Mouse (Mus musculus) kidney, adult 2 months (tissue): ENCODE measurements around the gene Ccdc142. TPM values are rescaled to one million over a fixed set of nuclear protein-coding genes. Genes with fewer than 3 reads are reported as not detected.
A peak's percentile ranks its signal among the peaks of the same experiment; 100 is the strongest.

Experiments
- DNase-seq: peaks from one replicate; pipeline ENCODE4 v3.0.0; 2021
- H3K27ac ChIP-seq: fragments of 200-500 bp; 2 replicates; pipeline ENCODE4 v1.5.1; 2012; ENCODE audit warnings: low read depth, low read length, control low read depth, inconsistent platforms; ENCODE audit not compliant: insufficient read depth
- H3K27me3 ChIP-seq: fragments of 200-500 bp; replicated peaks from 2 replicates; pipeline ENCODE4 v1.6.1; 2012; ENCODE audit warnings: mild to moderate bottlenecking, moderate library complexity, low read length, inconsistent platforms; ENCODE audit not compliant: control insufficient read depth, insufficient read depth
- H3K36me3 ChIP-seq: fragments of 200-500 bp; 2 replicates; pipeline ENCODE4 v1.6.1; 2012; ENCODE audit warnings: mild to moderate bottlenecking, moderate library complexity, low read length, inconsistent platforms; ENCODE audit not compliant: control insufficient read depth, insufficient read depth
- H3K4me1 ChIP-seq: fragments of 200-500 bp; 2 replicates; pipeline ENCODE4 v1.6.1; 2011; ENCODE audit warnings: low read length; ENCODE audit not compliant: control insufficient read depth, insufficient read depth
- H3K4me3 ChIP-seq: fragments of 200-500 bp; 2 replicates; pipeline ENCODE4 v1.5.1; 2011; ENCODE audit warnings: mild to moderate bottlenecking, low read depth, low read length, control low read depth; ENCODE audit not compliant: insufficient read depth
- CTCF ChIP-seq: fragments of 200-500 bp; conservative IDR thresholded peaks from 2 replicates; pipeline ENCODE4 v1.5.1; 2011; ENCODE audit warnings: low read depth, mild to moderate bottlenecking, control low read depth, low read length, moderate library complexity, mixed read lengths; ENCODE audit not compliant: insufficient read depth, insufficient read length
- POLR2A ChIP-seq: fragments of 200-500 bp; IDR thresholded peaks from one replicate; pipeline ENCODE4 v1.6.1; 2011; ENCODE audit warnings: low read depth, low read length, control low read depth
- WGBS: fragments of 180-500 bp; shearing (Covaris S2); methylation state at CpG from one replicate; pipeline ENCODE4 v1.1.7; 2018; 5-methylcytosine and 5-hydroxymethylcytosine counted together
- polyA plus RNA-seq: library from polyadenylated mRNA; depleted of rRNA; stranded (reverse); fragments of >200 nt; gene quantifications from 2 replicates; pipeline ENCODE4 v1.2.3, GENCODE M21; 2012

Gene Ccdc142
- polyA plus RNA-seq, 1 experiment = 3.0 TPM

DNA sequence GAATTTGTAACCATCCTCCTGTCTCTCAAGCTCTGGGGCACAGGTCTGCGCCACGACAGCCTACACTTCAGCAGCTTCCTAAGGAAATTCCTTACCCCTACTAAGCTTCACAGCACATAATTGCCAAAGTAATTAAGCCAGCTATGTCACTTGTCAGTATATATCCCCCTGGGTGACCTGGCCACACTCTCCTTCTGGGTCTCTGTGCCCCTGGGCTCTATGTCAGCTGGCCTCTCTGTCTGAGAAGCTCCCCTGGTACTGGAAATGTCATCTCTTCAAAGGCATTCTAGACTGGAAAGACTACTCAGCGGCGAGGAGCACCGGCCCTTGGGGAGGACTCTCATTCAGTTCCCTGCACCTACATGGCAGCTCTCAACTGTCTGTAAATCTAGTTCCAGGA lies 21.6 kb downstream of the Ccdc142 start:
- no peak overlapping the region for H3K4me3 ChIP-seq
- H3K36me3 ChIP-seq = no peaks in the 10 kb centered on the region
- H3K27me3 ChIP-seq = no peaks in the 10 kb centered on the region
- 87% methylated on average over 5 of the region's 5 CpGs for WGBS
- H3K4me1 ChIP-seq = peaks cover 5% of the 10 kb centered on the region; the same call in 1 of the 2 replicates
- no peak overlapping the region for H3K27ac ChIP-seq
- DNase-seq = no peak
- no peak for TF ChIP-seq CTCF
- no peak for TF ChIP-seq POLR2A

- under 1% methylated on average over 30 of the region's 30 CpGs for WGBS
- Histone ChIP-seq H3K27ac (0 out of 2 replicates have a peak overlapping the region, but pooled peaks have one; percentile 30), H3K27me3 (no peaks in the 10 kb centered on the region), H3K36me3 (no peaks in the 10 kb centered on the region), H3K4me3 (peak overlapping the region; percentile 89), H3K4me1 (peaks cover 4% of the 10 kb centered on the region; the same call in 1 of the 2 replicates)
- TF ChIP-seq CTCF = no peak
- peak; percentile 26 for TF ChIP-seq POLR2A
- peak; percentile 96 for DNase-seq
Measured at GRCm38 (mm10) chr6:83124851-83125312, 23.5 kb downstream of the Ccdc142 start.

DNA sequence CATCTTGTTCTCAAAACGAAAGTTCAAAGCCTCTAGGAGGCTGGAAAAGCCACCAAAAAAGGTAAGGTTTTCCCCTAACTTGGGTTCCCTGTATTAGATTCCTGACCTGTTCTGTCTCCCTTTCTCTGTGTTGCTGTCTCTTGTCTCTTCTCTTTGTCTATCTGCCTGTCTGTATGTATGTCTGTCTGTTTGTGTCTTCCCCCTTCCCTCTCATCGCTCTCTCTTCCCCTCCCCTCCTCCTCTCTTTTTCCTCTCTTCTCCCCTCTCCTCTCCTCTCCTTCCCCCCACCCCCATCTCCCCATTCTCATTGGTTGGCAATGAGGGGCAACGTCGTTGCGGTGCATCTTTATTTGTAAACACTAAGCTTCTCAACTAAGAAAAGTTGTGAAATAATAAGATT lies 23.9 kb downstream of the Ccdc142 start, which contains the start of gene Ino80b:
Ino80b (minus strand) TSS at position 101 of the 400 bp plus-strand sequence.
- 23% methylated on average over 5 of the region's 5 CpGs for WGBS
- no peak for TF ChIP-seq CTCF
- no peak for TF ChIP-seq POLR2A
- H3K27ac ChIP-seq = 0 out of 2 replicates have a peak within 1 kb of the TSS, but pooled peaks have one; percentile 30
- no peak for DNase-seq
- no peaks in the 10 kb centered on the region for H3K36me3 ChIP-seq
- H3K4me1 ChIP-seq = no peaks in the 10 kb centered on the region; the same call in 1 of the 2 replicates
- H3K27me3 ChIP-seq = no peaks in the 10 kb centered on the region
- peak within 1 kb of the TSS; percentile 89 for H3K4me3 ChIP-seq

DNA sequence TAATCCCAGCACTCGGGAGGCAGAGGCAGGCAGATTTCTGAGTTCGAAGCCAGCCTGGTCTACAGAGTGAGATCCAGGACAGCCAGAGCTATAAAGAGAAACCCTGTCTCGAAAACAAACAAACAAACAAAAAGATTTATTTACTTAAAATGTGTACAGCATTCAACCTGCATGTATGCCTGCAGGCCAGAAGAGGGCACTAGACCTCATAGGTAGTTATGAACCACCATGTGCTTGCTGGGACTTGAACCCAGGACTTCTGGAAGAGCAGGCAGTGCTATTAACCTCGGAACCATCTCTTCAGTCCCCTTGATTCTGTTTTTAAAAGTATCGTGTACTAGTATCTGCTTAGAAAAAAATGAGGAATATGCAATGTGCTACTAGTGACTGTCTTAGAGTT lies 26.0 kb downstream of the Ccdc142 start:
- Histone ChIP-seq H3K27ac (no peak overlapping the region), H3K4me1 (peaks cover 8% of the 10 kb centered on the region; the same call in 1 of the 2 replicates), H3K4me3 (no peak overlapping the region), H3K36me3 (no peaks in the 10 kb centered on the region), H3K27me3 (no peaks in the 10 kb centered on the region)
- TF ChIP-seq POLR2A = no peak
- TF ChIP-seq CTCF = peak; percentile 40
- 95% methylated on average over 5 of the region's 5 CpGs for WGBS
- no peak for DNase-seq

DNA sequence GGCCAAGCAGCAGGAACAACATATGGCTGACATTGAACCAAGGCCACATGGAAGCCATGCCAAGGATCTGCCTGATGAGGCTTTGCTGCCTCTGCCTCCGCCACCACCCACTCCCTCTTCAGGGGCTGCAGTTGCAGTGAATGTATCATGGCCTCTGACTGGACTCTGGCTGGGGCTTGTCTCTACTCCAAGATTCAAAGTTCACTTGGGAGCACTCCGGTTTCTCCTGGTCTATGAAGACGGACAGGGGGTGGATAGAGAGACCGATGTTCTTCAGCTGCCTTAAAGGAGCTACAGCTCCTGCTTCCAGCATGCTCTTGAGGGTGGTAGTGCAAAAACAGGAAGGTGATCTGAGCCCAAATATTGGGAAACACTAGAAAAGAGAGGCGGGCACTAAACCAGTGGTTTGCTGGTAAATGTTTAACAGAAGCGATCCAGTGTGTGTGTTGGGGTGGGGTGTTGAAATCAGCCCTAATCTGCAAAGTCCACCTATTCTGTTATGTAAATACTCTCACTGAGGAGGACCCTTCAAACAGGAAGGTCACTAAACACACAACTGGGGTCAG lies 30.2 kb downstream of the Ccdc142 start:
- no peaks in the 10 kb centered on the region for H3K27me3 ChIP-seq
- H3K4me1 ChIP-seq = peaks cover 20% of the 10 kb centered on the region
- TF ChIP-seq POLR2A (no peak), CTCF (no peak)
- peak; percentile 92 for DNase-seq
- 21% methylated on average over 6 of the region's 6 CpGs for WGBS
- no peak overlapping the region for H3K4me3 ChIP-seq
- H3K27ac ChIP-seq = peak overlapping the region; percentile 92
- H3K36me3 ChIP-seq = no peaks in the 10 kb centered on the region

- WGBS = 61% methylated on average over 9 of the region's 9 CpGs
- TF ChIP-seq CTCF (no peak), POLR2A (no peak)
- Histone ChIP-seq H3K27me3 (no peaks in the 10 kb centered on the region), H3K4me3 (no peak overlapping the region), H3K27ac (peak overlapping the region; percentile 92), H3K4me1 (peaks cover 20% of the 10 kb centered on the region), H3K36me3 (no peaks in the 10 kb centered on the region)
- DNase-seq = peak; percentile 63
Measured at GRCm38 (mm10) chr6:83132176-83132919, 30.9 kb downstream of the Ccdc142 start.

DNA sequence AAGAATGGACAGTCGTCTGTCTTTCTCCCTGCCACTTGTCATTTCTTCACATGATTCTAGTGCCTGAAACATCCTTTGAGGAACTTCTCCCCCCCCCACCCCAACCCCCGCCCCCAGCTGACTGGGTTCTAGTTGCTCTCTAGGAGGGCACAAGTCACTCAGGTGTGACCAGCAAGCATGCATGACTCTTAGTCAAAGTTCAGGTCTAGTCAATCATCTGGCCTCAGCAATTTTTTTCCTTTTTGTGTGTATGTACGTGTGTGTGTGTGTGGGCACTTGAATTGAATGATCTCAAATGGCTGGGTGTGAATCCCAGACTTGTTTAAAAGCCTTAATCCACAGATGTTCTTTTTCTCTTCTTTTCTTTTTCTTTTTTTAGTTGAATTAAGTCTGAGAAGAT lies 32.8 kb downstream of the Ccdc142 start:
- Histone ChIP-seq H3K4me3 (no peak overlapping the region), H3K36me3 (no peaks in the 10 kb centered on the region), H3K27me3 (no peaks in the 10 kb centered on the region), H3K27ac (no peak overlapping the region), H3K4me1 (peaks cover 24% of the 10 kb centered on the region)
- TF ChIP-seq CTCF = no peak
- TF ChIP-seq POLR2A = no peak
- 28% methylated on average over 3 of the region's 3 CpGs for WGBS
- DNase-seq = peak; percentile 83
